Mouse (Mus musculus) left cerebral cortex, postnatal 25 days (tissue): Measurements from ENCODE around the gene Slc17a6. TPM values are rescaled to one million over a fixed set of nuclear protein-coding genes. Genes with fewer than 3 reads are reported as not detected.

Source experiments
- DNase-seq, 2 experiments: peaks; one replicate each; pipeline ENCODE4 v3.0.0; 2022; ENCODE audit warnings: low spot score in 2 of 2, mixed read lengths in 1 of 2
- intact Hi-C: fragments of 180-260 bp; cut with DNase I; formaldehyde crosslinking; loops from one replicate; pipeline ENCODE4 v1.15.1; 2025
- total RNA-seq, 2 experiments: library from RNA; stranded (reverse); gene quantifications; 2 replicates each; pipeline ENCODE4 v1.2.3; 2021

Gene Slc17a6
- total RNA-seq = 10 to 100 TPM; 31.1 to 33.8 TPM

DNA sequence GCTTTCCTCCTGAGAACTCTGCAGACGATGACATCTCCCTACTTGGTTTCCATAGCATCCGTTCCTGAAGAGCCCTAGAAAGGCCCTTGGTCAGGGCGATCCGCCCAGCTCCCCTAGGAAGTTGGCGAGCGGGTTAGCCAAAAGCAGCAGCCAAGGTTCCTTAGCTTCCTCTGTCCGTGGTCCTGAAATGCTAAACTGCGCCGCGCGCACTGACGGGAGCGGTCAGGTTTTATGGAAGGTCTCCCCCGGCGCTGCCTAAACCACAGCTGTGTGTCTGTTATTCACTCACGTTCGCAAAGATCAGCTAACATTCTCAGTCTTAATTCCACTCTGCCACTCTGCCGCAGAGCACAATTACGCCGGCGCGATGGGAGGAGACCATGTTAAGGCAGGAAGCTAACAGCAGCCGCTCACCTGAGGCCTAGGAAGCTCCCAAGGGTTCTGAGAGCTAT is at the start of gene Slc17a6:
Gene Slc17a6, plus strand, starts transcription at position 313 of the 452 bp plus-strand sequence.
- DNase-seq = peak; percentile 54 to 60
- intact Hi-C loops = loop anchor here (2.0 kb wide), 1 partner anchor 127 kb away; no protein-coding TSS in a partner anchor

DNA sequence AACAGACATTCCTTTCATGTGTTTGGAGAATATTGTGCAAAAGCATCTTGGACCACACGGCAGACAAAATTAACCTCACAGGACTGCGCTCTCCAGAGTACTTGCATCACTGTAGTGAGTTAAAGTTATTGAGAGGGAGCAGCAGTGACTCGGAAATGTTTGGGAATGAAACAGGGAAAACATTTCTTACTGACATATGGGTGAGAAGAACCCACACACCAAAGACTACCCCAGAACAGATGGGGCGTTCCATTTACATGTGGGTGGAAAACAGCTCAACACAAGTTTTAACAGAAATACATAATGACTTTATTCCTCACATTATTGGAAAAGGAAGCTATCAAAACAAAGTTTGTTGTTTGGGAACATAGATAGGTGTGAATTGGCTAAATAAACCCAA is 21.8 kb upstream of the Slc17a6 start:
- DNase-seq = peak; percentile 16 to 55

DNA sequence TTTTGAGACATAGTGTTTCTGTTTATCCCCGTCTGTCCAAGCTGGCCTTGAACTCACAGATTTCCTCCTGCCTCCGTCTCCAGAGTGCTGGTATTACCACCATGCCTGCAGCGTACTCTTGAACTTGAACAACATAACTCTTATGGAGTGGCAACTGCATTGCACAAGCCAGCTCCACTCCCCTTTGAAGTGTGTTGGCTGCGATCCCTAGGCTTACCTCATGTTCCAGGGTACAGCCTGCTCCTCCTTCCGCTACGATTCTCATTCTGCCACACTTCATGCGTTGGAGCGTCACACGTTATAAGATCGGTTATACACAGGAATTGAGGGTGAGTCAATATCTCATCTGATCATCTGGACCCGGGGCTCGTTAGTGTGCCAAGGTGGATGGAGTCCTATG is 18.1 kb upstream of the Slc17a6 start:
- intact Hi-C loops = no loop called here
- no peak for DNase-seq

More for the DNA sequence above, 21.8 kb upstream of the Slc17a6 start:
- intact Hi-C loops = no loop called here

DNA sequence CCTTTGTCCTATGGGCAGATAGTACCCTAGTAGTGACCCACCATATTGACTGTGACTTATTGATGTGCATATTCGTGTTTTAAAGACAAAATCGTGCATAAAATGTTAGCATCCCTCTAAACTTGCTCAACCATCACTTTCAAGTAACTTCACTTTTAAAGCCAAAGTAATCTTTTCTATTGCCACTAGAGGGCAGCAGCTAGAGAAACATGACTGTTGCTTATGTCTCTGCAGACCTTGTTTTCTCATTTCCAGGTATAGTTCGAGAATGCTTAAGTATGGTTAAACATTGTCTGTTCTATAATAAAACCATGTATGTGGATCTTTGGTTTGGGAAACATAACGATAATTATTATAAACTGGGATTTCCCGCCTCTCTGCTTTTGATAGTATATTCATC is 7.4 kb upstream of the Slc17a6 start:
- intact Hi-C loops = no loop called here
- no peak for DNase-seq

DNA sequence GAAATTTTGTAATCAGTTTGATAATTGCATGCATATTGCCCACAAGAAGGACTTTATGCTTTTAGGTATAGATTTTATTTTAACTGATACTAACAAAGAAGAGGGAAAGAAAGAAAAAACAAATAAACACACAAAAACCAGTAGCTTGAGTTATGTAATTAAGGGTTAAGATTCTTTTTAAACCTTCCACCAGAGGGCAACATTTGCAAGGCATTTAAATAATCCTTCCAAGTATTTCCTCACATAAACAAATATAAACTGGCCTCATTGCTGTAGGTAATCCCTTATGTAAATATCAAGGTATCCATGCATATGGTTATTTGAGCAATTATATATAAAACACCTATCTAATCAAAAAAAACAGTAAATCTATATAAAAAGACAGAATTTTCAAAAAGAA is 3.9 kb upstream of the Slc17a6 start:
- DNase-seq = no peak
- intact Hi-C loops = loop anchor here (1.0 to 2.0 kb wide), 2 partner anchors 198 to 355 kb away; no protein-coding TSS in a partner anchor

DNA sequence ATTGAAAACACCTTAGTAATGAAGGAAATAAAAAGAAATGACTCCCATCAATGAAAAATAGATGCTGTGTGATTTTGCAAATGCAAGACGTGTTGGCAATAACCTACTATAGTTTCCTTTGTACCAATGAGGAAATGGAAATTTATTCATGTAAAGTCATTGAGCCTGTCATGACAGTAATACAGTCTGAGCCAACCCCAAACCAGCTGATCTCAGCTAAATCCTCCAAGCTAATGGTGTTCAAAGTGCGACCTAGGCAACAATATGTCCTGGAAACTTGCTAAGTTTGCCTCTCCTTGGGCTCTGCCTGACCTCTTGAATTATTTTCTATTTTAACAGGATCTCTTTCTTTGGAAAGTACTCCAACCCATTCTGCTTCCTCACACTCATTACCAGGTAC is 3.4 kb upstream of the Slc17a6 start:
- intact Hi-C loops = loop anchor here (1.0 to 2.0 kb wide), 2 partner anchors 198 to 354 kb away; no protein-coding TSS in a partner anchor
- no peak for DNase-seq

DNA sequence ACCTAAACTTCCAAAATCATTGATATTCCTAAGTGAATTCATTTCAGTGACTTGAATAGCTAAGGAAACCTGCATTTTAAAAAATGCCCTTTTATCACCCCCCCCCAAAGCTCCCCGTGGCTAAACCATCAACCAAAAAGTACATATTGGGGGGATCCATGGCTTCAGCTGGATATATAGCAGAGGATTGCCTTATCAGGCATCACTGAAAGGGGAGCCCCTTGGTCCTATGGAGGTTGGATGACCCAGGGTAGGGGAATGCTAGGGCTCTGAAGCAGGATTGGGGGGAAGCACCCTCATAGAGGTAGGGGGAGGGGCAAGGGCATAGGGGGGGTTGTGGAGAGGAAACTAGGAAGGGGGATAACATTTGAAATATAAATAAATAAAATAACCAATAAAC is 1.8 kb upstream of the Slc17a6 start:
- no peak for DNase-seq
- intact Hi-C loops = loop anchor here (2.0 kb wide), 2 partner anchors 129 to 353 kb away; no protein-coding TSS in a partner anchor

DNA sequence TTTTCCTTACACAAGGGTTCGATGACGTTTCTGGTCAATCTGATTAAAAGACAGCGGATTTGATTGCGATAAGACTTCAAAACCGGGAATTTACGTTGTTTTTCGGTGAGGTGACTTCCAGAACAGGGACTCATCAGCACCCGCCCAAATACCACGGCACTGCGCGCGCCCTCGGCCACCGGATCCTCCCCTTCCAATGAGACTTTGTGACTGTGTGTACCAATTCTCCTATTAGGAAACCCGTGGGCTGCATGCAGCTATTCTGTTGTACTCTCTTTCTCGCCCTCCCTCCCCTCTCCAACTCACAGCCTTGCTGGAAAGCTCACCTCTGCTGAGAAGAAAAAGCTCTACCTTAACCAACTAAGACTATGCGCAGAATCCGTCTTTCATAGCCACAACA is 390 bp downstream of the Slc17a6 start:
- no peak for DNase-seq
- intact Hi-C loops = no loop called here

DNA sequence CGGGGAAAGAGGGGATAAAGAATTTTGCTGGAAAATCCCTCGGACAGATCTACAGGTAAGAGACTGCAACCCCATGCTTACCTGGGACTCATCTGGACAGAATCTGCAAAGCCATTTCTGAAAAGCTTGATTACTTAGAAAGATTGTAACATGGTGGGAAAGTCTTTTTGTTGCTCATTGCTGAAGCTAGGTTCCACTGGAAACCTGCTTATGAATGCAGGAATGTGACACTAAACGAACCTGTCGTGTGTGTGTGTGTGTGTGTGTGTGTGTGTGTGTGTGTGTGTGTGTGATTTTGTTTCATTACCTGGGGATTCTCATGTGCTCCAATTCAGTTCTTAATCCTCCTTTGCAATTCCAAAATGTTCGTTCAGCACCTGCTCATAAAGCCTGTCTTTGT is 860 bp downstream of the Slc17a6 start:
- intact Hi-C loops = no loop called here

DNA sequence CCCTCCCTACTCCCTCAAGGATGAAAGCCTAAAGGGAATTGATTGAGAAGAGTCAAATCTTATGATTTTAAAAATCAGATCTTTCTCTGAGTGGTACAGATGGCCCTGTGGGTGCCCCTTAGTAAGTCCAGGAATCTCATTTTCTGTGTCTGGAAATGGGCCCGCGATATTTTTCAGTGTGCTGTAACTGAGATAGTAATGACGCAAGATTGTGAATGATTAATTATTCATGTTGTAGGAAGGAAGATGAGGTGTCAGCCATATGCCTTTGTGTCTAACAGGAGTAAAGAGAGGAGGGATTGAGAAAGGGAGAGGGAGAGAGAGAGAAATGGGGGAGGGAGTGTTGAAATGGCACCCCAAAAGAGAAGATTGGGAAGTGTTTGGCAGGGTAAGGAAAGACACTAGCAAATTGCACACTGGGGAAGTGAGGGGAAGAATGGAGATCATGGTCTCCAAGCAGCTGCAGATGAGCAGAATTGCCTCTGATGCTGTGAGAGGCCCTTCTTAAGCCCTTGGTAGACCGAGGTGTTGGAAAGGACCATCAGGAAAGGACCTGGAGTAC is 2.6 kb downstream of the Slc17a6 start:
- intact Hi-C loops = no loop called here
- DNase-seq = no peak

More for the DNA sequence above, 860 bp downstream of the Slc17a6 start:
- DNase-seq = no peak

DNA sequence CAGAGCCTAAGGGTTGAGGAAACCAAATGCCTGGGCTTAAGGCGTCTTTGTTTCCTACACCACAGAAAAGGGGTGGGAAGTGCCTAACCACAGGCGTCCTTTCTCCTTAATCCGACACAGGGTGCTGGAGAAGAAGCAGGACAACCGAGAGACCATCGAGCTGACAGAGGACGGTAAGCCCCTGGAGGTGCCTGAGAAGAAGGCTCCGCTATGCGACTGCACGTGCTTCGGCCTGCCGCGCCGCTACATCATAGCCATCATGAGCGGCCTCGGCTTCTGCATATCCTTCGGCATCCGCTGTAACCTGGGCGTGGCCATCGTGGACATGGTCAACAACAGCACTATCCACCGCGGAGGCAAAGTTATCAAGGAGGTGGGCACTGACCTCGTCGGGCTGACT is 3.4 kb downstream of the Slc17a6 start:
- intact Hi-C loops = loop anchor here (5.0 kb wide), 1 partner anchor 1713 kb away; the partner anchor contains the start of gene Slc6a5
- peak in 1 of 2 experiments; percentile 10 for DNase-seq

DNA sequence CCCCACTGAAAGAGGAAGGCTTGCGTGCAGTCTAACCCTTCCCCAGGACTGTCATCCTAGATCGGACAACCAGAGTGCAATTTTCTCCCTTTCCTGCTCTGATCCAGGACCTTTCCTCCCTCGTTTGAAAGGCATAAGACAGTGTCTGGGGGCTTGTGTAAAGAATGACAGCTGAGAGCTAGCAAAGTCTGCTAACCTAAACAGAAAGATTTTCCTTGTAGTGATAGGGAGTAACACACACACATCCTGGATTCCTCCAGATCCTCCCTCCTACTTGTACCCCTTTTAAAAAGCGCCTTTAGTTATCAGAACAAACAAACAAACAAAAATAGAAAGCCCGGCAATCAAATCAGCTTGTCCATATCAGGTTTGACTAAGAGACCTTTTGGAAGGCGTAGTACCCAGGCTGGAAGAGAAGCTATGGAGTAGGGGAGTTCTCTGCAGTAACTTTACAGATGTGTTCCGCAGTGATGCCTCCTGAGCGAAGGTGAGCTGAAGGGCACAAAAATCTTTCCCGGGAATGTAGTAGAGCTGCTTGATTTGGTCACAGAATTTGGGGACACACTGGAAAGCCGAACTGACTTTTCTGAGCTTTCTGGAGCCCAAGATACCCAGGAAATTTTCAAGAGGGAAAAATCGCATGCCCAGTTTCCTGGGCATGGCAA is 3.9 kb downstream of the Slc17a6 start:
- DNase-seq = peak in 1 of 2 experiments; percentile 4
- intact Hi-C loops = loop anchor here (5.0 kb wide), 1 partner anchor 1713 kb away; the partner anchor contains the start of gene Slc6a5

DNA sequence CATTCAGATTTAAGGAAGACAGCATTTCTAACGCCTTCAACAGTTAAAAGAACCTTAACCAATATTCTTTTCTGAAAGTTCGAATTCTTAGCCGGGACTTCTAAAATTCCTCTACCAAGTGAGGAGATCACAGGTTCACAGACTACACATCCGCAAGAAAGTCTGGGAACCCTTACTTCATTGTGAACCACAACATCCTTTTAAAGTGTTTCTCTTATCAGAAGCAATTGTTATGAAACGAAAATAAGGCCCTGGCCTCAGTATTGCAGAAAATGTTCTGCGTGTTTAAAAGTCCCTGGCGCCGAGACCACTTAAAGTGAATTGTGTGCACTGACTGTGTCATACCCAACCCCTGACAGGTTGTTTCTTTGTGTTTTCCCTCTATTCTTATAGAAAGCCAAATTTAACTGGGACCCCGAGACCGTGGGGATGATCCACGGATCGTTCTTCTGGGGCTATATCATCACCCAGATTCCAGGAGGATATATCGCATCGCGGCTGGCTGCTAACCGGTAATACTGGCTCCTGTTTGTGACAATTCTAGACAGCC is 4.7 kb downstream of the Slc17a6 start:
- intact Hi-C loops = loop anchor here (5.0 kb wide), 1 partner anchor 1714 kb away; the partner anchor contains the start of gene Slc6a5

DNA sequence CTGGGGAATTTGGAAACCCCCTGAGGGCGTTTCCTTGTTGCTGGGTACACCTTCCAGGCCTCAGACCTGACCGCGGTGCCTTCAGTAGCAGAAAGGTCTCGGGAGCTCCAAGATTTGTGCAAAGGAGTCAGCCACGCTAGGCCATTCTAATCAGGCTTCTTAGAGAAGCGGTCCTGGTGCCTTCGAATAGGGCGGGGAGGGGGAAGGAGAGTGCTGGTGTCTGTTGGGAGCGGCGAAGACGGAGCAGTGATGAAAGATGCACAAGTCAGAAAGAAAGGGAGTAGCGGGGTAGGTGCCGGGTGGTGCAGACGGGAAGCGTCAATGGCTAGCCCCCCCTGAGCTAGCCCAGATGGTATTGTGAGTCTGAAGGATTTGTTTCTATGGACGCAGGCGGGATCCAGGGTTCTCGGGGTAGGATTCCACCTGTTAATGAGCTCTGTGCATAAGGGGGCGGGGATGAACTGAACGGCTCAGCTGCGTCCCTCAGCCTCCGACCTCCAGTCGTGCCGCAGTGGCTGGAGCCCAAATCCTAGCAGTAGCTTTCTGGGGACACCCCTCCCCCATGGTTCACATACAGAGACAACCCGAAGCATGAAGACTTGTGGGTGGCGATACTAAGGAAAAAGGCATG is 5.3 kb downstream of the Slc17a6 start:
- DNase-seq = peak in 1 of 2 experiments; percentile 25
- intact Hi-C loops = loop anchor here (5.0 kb wide), 1 partner anchor 1715 kb away; the partner anchor contains the start of gene Slc6a5

More for the DNA sequence above, 4.7 kb downstream of the Slc17a6 start:
- peak in 1 of 2 experiments; percentile 3 for DNase-seq

DNA sequence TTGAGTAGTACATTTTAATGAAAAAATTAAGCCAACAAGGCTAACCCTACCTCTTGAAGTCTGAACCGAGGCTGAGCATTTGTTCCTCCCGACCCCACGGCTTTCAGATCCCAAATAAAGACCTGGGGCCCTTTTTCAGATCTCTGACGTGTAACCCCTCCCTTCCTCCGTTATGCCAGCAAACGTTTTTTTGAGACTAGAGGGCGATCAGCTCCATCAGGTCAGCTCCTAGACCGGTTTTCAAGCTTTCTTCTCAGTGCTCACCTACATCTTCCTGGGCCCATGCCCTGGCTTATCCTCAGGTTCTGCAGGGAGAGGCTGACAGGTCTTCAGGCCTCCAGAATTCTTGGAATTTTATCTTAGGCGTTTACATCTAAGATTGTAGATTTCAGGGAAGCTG is 5.9 kb downstream of the Slc17a6 start:
- peak in 1 of 2 experiments; percentile 3 for DNase-seq
- intact Hi-C loops = loop anchor here (5.0 kb wide), 1 partner anchor 1715 kb away; the partner anchor contains the start of gene Slc6a5

DNA sequence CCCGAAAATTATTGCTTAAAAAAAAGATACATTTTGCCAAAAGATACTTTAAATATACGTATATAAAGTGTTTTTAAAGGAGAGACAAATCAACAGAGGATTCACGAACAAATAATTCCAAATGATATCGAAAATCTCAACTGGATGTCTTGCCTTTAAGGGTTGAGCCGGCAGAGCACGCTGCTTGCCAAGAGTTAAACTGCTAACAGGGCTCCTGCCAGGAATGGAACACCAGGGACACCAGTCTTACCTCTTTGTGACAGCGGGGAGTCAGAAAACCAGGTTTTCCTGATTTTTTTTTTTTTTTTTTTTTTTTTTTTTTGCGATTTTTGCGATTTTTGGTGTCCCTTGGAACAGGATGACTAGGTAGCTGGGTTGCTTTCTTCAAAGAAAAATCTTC is 6.5 kb downstream of the Slc17a6 start:
- no peak for DNase-seq
- intact Hi-C loops = loop anchor here (5.0 kb wide), 1 partner anchor 1716 kb away; the partner anchor contains the start of gene Slc6a5

DNA sequence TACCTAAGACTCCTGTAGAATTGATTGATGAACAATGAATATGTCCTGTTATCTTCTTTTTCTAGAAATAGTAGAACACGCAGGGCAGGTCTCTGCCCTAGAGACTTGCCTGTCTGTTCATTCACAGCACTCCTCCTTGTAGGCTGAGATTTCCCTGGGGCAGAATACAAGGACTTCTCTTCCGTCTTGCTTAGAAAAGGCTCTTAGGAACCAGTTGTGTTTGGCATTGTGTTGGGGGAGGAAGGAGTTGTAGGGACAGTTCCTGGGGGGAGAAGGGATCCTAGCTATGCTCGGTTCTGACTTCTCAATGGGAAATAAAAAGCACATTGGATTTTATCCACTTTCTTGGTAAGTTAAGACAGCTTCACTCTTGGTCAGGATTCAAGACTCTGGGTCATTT is 7.4 kb downstream of the Slc17a6 start:
- DNase-seq = no peak
- intact Hi-C loops = loop anchor here (5.0 kb wide), 1 partner anchor 1717 kb away; the partner anchor contains the start of gene Slc6a5

DNA sequence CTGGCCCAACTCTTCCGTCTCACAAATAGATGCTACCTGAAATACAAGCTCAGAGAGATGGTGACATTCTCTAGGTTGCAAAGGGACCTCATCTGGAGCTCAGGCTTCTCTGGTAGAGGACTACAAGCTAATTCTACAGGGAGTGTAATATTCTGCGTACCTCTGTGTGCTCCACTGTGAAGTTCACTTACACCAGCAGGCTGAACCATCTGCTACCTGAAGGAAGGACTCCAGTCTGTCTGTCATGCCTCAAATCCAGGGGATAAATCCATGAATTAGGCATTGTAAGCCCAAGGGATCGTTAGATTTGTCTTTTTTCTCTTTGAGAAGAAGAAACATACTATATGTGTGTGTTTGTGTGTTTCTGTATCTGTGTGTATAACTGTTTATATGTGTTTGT is 9.4 kb downstream of the Slc17a6 start:
- DNase-seq = no peak
- intact Hi-C loops = loop anchor here (10.0 kb wide), 1 partner anchor 1946 kb away; no protein-coding TSS in a partner anchor

DNA sequence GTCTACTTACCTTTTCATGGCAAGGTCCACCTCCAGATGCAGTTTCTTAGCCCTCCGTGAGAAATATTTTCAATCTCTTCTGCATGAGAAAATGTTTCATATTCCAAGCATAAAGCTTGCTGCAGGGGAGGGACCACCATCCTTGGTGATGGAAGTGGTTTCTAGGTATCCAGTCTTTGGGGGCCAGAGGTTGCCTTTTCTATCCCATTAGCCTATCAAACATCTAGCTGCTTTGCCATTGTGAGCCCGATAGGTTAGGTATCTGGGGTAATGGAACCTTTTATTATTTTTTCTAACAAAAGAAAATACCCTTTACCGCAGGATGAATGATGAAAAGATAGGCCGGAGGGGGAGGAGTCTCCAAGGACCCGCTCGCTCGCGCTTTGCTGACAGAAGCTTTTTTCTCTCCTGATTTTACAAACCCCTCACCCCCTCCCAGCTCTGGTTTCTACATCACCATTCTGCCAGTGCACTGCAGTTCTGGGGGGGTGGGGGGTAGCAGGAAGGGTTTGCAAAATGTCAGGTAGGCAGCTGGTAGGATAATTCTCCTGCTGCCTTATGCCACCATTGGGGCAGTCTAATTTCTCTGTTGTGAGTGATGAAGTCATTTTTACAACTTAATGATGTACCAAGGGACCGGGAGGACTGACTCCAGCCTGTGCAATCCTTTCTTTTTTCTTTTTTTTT is 10.9 kb downstream of the Slc17a6 start:
- intact Hi-C loops = loop anchor here (10.0 kb wide), 1 partner anchor 1948 kb away; no protein-coding TSS in a partner anchor
- DNase-seq = no peak
